Mouse (Mus musculus): Measurements from ENCODE around the gene Cltb. TPM values are rescaled to one million over a fixed set of nuclear protein-coding genes. Genes with fewer than 3 reads are reported as not detected.
A peak's percentile ranks its signal among the peaks of the same experiment; 100 is the strongest.

Cltb gene
- polyA plus RNA-seq, 1 experiment from 2014 or later, result 55.7 TPM

- Histone ChIP-seq H3K4me3 (peak overlapping the region; percentile 66), H3K27me3 (no peaks in the 10 kb centered on the region), H3K9me3 (replicated peaks) (no peaks in the 10 kb centered on the region), H3K4me1 (replicated peaks) (peaks cover 23% of the 10 kb centered on the region), H3K27ac (peak overlapping the region; percentile 57), H3K9ac (peak overlapping the region; percentile 73), H3K36me3 (no peaks in the 10 kb centered on the region), H3K4me2 (peak overlapping the region; percentile 83)
- WGBS, result 13% methylated on average over 13 of the region's 13 CpGs
- 0 out of 2 replicates have a peak, but pooled peaks have one; percentile 23 for ATAC-seq (replicated peaks; ENCODE audit: insufficient number of reproducible peaks, insufficient read depth, low FRiP score, low read depth)
Measured at GRCm38 (mm10) chr13:54610613-54610971, 552 bp downstream of the Cltb start.

- H3K4me2 ChIP-seq, result peak overlapping the region; percentile 7; the same call in 1 of the 2 replicates
- H3K4me1 ChIP-seq (replicated peaks), result peaks cover 23% of the 10 kb centered on the region
- H3K4me3 ChIP-seq, result no peak overlapping the region
- no peak overlapping the region for H3K9ac ChIP-seq
- H3K9me3 ChIP-seq (replicated peaks), result no peaks in the 10 kb centered on the region
- WGBS, result 24% methylated on average over 1 of the region's 1 CpGs
- no peak overlapping the region for H3K27ac ChIP-seq
- no peaks in the 10 kb centered on the region for H3K27me3 ChIP-seq
- H3K36me3 ChIP-seq, result peaks cover 5% of the 10 kb centered on the region; the same call in 1 of the 2 replicates
- ATAC-seq (replicated peaks; ENCODE audit: insufficient number of reproducible peaks, insufficient read depth, low FRiP score, low read depth), result no peak
Measured at GRCm38 (mm10) chr13:54609301-54609700, 1.8 kb downstream of the Cltb start.

- no peak for ATAC-seq (replicated peaks; ENCODE audit: insufficient number of reproducible peaks, insufficient read depth, low FRiP score, low read depth)
- peaks cover 23% of the 10 kb centered on the region for H3K4me1 ChIP-seq (replicated peaks)
- H3K36me3 ChIP-seq, result peaks cover 5% of the 10 kb centered on the region; the same call in 1 of the 2 replicates
- 0 out of 2 replicates have a peak overlapping the region, but pooled peaks have one; percentile 13 for H3K27ac ChIP-seq
- H3K4me2 ChIP-seq, result peak overlapping the region; percentile 7; the same call in 1 of the 2 replicates
- 0 out of 2 replicates have a peak overlapping the region, but pooled peaks have one; percentile 3 for H3K4me3 ChIP-seq
- WGBS, result 33% methylated on average over 8 of the region's 8 CpGs
- H3K27me3 ChIP-seq, result no peaks in the 10 kb centered on the region
- H3K9ac ChIP-seq, result no peak overlapping the region
- no peaks in the 10 kb centered on the region for H3K9me3 ChIP-seq (replicated peaks)
Measured at GRCm38 (mm10) chr13:54608666-54609065, 2.5 kb downstream of the Cltb start.

- no peaks in the 10 kb centered on the region for H3K9me3 ChIP-seq (replicated peaks)
- ATAC-seq (replicated peaks; ENCODE audit: insufficient number of reproducible peaks, insufficient read depth, low FRiP score, low read depth), result no peak
- H3K9ac ChIP-seq, result no peak overlapping the region
- H3K27me3 ChIP-seq, result no peaks in the 10 kb centered on the region
- 79% methylated on average over 3 of the region's 3 CpGs for WGBS
- peaks cover 5% of the 10 kb centered on the region; the same call in 1 of the 2 replicates for H3K36me3 ChIP-seq
- no peak overlapping the region for H3K4me3 ChIP-seq
- H3K4me2 ChIP-seq, result no peak overlapping the region
- no peak overlapping the region for H3K27ac ChIP-seq
- H3K4me1 ChIP-seq (replicated peaks), result peaks cover 23% of the 10 kb centered on the region
Measured at GRCm38 (mm10) chr13:54608002-54608401, 3.1 kb downstream of the Cltb start.

- Histone ChIP-seq H3K36me3 (peaks cover 5% of the 10 kb centered on the region; the same call in 1 of the 2 replicates), H3K9ac (no peak overlapping the region), H3K4me1 (replicated peaks) (peaks cover 23% of the 10 kb centered on the region), H3K4me2 (no peak overlapping the region), H3K4me3 (no peak overlapping the region), H3K27me3 (no peaks in the 10 kb centered on the region), H3K27ac (no peak overlapping the region), H3K9me3 (replicated peaks) (no peaks in the 10 kb centered on the region)
- WGBS, result 66% methylated on average over 5 of the region's 5 CpGs
- no peak for ATAC-seq (replicated peaks; ENCODE audit: insufficient number of reproducible peaks, insufficient read depth, low FRiP score, low read depth)
Measured at GRCm38 (mm10) chr13:54607204-54607603, 3.9 kb downstream of the Cltb start.

- Histone ChIP-seq H3K27ac (no peak overlapping the region), H3K4me3 (no peak overlapping the region), H3K9me3 (replicated peaks) (no peaks in the 10 kb centered on the region), H3K4me1 (replicated peaks) (peaks cover 18% of the 10 kb centered on the region), H3K27me3 (no peaks in the 10 kb centered on the region), H3K36me3 (peaks cover 5% of the 10 kb centered on the region; the same call in 1 of the 2 replicates), H3K9ac (no peak overlapping the region), H3K4me2 (no peak overlapping the region)
- no peak for ATAC-seq (replicated peaks; ENCODE audit: insufficient number of reproducible peaks, insufficient read depth, low FRiP score, low read depth)
- 85% methylated on average over 5 of the region's 5 CpGs for WGBS
Measured at GRCm38 (mm10) chr13:54605426-54605825, 5.7 kb downstream of the Cltb start.

GRCm38 (mm10) chr13:54604221-54604620 is 6.9 kb downstream of the Cltb start:
- WGBS, result 66% methylated on average over 4 of the region's 4 CpGs
- no peak overlapping the region for H3K9ac ChIP-seq
- no peak overlapping the region for H3K4me2 ChIP-seq
- no peaks in the 10 kb centered on the region for H3K9me3 ChIP-seq (replicated peaks)
- ATAC-seq (replicated peaks; ENCODE audit: insufficient number of reproducible peaks, insufficient read depth, low FRiP score, low read depth), result no peak
- H3K27ac ChIP-seq, result no peak overlapping the region
- peaks cover 5% of the 10 kb centered on the region; the same call in 1 of the 2 replicates for H3K36me3 ChIP-seq
- peaks cover 8% of the 10 kb centered on the region for H3K4me1 ChIP-seq (replicated peaks)
- no peak overlapping the region for H3K4me3 ChIP-seq
- H3K27me3 ChIP-seq, result no peaks in the 10 kb centered on the region

- ATAC-seq (replicated peaks; ENCODE audit: insufficient number of reproducible peaks, insufficient read depth, low FRiP score, low read depth), result no peak
- Histone ChIP-seq H3K36me3 (peaks cover 11% of the 10 kb centered on the region; the same call in 1 of the 2 replicates), H3K4me1 (replicated peaks) (peaks cover under 1% of the 10 kb centered on the region), H3K27ac (no peak overlapping the region), H3K9me3 (replicated peaks) (no peaks in the 10 kb centered on the region), H3K4me3 (no peak overlapping the region), H3K4me2 (no peak overlapping the region), H3K27me3 (no peaks in the 10 kb centered on the region), H3K9ac (no peak overlapping the region)
Measured at GRCm38 (mm10) chr13:54603501-54603900, 7.6 kb downstream of the Cltb start.

- Histone ChIP-seq H3K9ac (no peak overlapping the region), H3K27me3 (no peaks in the 10 kb centered on the region), H3K9me3 (replicated peaks) (no peaks in the 10 kb centered on the region), H3K27ac (no peak overlapping the region), H3K36me3 (peaks cover 11% of the 10 kb centered on the region; the same call in 1 of the 2 replicates), H3K4me3 (no peak overlapping the region), H3K4me1 (replicated peaks) (peaks cover 6% of the 10 kb centered on the region), H3K4me2 (no peak overlapping the region)
- ATAC-seq (replicated peaks; ENCODE audit: insufficient number of reproducible peaks, insufficient read depth, low FRiP score, low read depth), result no peak
- WGBS, result 49% methylated on average over 3 of the region's 3 CpGs
Measured at GRCm38 (mm10) chr13:54602639-54603111, 8.5 kb downstream of the Cltb start.

- no peak overlapping the region for H3K27ac ChIP-seq
- no peak overlapping the region for H3K4me2 ChIP-seq
- H3K9ac ChIP-seq, result no peak overlapping the region
- WGBS, result 88% methylated on average over 12 of the region's 12 CpGs
- H3K27me3 ChIP-seq, result no peaks in the 10 kb centered on the region
- no peak overlapping the region for H3K4me3 ChIP-seq
- H3K36me3 ChIP-seq, result peaks cover 6% of the 10 kb centered on the region; the same call in 1 of the 2 replicates
- H3K4me1 ChIP-seq (replicated peaks), result peaks cover 34% of the 10 kb centered on the region
- no peaks in the 10 kb centered on the region for H3K9me3 ChIP-seq (replicated peaks)
- ATAC-seq (replicated peaks; ENCODE audit: insufficient number of reproducible peaks, insufficient read depth, low FRiP score, low read depth), result no peak
Measured at GRCm38 (mm10) chr13:54598622-54599143, 12.5 kb downstream of the Cltb start.

GRCm38 (mm10) chr13:54596870-54597269 is 14.3 kb downstream of the Cltb start:
- Histone ChIP-seq H3K4me2 (peak overlapping the region; percentile 42), H3K9me3 (replicated peaks) (no peaks in the 10 kb centered on the region), H3K27me3 (no peaks in the 10 kb centered on the region), H3K4me3 (no peak overlapping the region), H3K9ac (peak overlapping the region; percentile 26; the same call in 1 of the 2 replicates), H3K4me1 (replicated peaks) (peaks cover 35% of the 10 kb centered on the region), H3K27ac (peak overlapping the region; percentile 81), H3K36me3 (peaks cover 6% of the 10 kb centered on the region; the same call in 1 of the 2 replicates)
- WGBS, result 40% methylated on average over 5 of the region's 5 CpGs
- ATAC-seq (replicated peaks; ENCODE audit: insufficient number of reproducible peaks, insufficient read depth, low FRiP score, low read depth), result peak; percentile 36; the same call in 1 of the 2 replicates

All from heart, embryonic 15.5 days (tissue).